Mouse (Mus musculus): Measurements from ENCODE around the gene H2afy.
"Not testable (repeated sequence)": the region's sequence is repeated elsewhere in the genome, so short reads cannot be mapped to it uniquely, and the experiment has no call there.

The H2afy gene

DNA sequence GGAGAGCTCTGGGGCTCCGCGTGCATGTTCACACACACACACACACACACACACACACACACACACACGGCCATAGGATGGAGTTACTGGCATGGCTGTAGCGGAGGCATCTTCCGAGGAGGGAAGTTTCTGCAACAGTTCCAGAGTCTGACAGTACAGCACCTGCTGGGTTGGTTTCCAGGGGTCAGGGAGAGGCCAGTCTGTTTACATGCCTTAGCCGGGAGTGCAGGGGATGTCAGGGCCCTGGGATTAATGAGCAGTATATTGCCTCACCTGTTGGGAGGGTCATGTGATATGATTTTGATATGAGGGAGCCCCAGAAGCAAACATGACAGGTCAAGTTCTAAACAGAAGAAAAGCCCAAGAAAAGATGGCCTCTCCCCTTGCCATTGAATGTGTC is 66.5 kb downstream of the H2afy start:
- no peak for DNase-seq

DNA sequence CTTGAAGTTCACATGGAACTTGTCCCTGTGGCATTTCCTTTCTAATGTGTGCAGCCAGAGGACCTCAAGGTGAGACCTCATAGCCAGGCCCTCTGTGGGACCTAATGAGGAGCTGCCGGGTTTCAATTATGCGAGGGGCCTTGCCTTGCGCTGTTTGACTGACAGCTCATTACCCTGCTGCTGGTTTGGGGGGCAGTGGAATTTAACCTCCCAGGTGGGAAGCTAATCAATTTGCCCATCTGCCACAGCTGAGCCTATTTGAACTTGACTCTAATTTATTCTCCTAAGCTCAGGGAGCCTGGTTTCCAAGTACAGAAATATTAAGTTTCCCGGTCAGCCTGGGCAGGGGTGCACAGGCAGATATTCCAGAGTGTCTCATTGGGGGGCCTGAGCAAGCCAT is 67.6 kb downstream of the H2afy start:
- no peak for DNase-seq

DNA sequence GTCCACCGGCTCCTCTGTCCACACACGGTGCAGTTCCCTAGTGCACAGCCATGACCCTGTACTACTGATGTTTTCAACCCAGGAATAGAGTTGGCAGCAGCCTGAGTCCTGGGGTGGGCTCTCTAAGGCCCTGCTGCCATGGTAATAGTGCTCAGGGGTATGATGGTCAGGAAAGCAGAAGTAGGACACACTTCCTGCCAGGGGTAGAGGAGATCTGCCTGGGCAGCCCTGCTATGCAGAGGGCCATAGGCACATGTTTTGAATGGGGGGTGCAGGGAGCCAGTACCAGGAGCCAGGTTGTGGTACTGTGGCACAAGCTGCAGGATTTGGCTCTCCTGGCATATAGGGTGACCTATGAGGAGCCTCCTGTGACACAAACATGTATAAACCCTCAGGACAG is 69.3 kb downstream of the H2afy start:
- no peak for DNase-seq

- DNase-seq, result no peak
These were observed 70.0 kb downstream of the H2afy start for GRCm38 (mm10) chr13:56066152-56066551.

- no peak for DNase-seq
These were observed 78.4 kb downstream of the H2afy start for GRCm38 (mm10) chr13:56057761-56058160.

DNA sequence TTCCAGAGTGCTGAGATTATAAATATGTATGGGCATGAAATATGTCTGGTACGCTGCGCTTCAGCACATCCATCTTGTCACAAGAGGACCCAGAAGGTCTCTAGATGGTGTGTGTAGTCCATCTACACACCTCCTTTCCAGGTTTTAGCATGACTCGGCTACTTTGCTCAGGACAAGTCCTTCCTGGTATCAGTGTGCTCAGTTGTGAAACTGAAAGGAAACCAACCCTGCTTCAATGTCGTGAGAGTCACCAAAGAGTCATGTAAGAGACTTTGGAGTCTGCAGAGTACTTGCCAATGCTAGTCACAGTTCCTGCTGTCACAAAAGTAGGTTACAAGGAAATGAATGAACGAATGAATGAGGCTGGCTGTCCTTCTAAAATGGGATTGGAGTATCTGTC is 80.4 kb downstream of the H2afy start:
- no peak for DNase-seq

- no peak for DNase-seq
These were observed 82.1 kb downstream of the H2afy start for GRCm38 (mm10) chr13:56054089-56054488.

DNA sequence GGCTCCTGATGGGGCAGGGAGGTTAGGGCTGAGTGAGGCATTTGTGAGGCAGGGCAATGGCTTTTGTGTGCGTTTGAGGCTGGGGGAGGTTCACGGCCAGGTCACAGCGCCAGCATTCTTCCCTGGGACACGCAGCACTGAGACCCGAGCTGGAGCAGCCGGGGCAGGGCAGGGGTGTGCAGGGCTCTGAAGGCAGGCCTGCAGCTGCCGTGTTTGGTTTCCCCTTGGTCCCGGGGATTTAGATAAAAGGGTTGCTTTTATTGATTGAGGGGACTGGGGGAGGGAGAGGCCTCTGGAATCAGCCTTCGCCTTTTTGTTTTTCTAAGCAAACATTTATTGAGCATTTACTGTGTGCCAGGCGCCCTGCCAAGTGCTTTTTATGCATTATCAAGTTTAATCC is 83.4 kb downstream of the H2afy start:
- DNase-seq, result no peak

- no peak for DNase-seq
These were observed 85.9 kb downstream of the H2afy start for GRCm38 (mm10) chr13:56050246-56050645.

DNA sequence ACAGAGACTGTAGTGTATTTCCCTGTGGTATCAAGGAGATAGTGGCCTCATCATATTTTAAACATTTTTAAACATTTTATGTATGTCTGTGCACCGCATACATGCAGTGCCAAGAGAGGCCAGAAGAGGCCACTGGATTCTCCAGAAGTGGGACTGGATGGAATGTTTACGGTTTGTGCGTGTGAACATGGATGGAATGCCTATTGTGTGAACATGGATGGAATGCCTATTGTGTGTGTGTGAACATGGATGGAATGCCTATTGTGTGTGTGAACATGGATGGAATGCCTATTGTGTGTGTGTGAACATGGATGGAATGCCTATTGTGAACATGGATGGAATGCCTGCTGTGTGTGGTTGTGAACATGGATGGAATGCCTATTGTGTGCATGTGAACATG is 93.9 kb downstream of the H2afy start:
- no peak for DNase-seq

DNA sequence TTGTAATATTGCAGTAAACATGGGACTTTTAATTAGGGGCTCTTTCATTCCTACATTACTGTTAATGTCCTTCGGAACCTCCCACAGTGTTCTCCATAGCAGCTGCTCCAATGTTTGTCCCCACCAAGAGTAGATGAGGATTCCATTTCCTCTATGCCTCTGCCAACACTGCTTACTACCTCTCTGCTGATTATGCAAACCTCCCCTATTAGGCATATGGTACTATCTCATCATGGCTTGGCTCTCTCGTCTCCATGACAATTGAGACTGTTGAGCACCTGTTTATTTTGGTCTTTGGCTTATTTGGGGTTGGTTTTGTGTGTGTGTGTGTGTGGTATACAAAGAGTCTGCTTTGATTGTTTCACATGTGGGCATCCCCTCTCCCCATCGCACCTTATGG is 95.5 kb downstream of the H2afy start:
- DNase-seq, result no peak

DNA sequence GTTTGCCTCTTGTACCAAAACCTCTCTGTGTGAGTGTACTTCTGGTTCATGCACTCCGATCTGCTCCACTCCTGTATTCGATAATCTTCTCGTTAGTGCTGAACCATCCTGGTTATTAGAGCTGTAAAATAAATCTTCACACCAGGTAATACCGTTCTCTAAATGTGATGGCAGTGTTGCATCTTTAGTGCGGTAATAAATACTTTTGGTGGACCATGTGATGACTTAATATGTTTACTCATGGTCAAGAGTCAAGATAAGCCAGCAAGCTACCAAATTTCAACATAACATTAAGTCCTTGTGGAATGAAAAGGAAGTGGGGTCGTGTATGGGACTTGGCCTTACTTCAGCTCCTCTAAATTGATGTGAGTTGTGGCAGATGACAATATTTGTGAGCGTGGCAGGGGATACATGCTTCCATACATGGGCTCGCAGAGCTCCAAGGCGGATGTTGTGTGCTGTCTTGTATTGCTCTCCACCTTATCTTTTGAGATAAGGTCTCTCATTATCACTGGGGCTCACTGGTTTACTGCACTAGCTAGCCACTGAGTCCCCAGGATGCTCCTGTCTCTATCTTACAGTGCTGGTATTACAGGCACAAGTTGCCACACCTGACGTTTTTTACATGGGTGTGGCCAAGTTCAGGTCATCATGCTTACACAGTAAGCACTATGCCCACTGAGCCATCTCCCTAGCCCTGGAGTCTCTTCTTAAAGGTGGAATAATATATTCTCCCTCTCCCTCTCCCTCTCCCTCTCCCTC is 96.4 kb downstream of the H2afy start:
- no peak for DNase-seq

DNA sequence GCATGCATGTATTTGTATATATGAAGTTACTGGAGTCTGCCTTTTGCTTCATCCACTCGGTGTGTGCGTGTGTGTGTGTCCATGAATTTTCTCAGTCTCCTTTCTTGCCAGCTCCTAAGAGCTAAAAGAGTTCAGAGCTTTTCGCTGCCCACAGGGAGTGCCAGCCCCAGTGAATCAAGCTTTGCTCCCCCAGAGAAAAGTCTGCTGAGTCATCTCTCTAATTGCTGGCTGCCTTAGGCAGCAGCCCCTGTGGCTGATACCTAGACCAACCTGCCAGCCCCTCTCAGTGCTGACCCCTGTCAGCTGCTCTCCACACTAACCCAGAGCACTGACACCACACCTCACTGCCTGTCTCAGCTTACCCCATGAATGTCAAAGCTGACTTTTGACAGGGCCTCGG is 107.2 kb downstream of the H2afy start:
- DNase-seq, result no peak

GRCm38 (mm10) chr13:56027996-56028395 is 108.2 kb downstream of the H2afy start:
- DNase-seq, result not testable (repeated sequence)

DNA sequence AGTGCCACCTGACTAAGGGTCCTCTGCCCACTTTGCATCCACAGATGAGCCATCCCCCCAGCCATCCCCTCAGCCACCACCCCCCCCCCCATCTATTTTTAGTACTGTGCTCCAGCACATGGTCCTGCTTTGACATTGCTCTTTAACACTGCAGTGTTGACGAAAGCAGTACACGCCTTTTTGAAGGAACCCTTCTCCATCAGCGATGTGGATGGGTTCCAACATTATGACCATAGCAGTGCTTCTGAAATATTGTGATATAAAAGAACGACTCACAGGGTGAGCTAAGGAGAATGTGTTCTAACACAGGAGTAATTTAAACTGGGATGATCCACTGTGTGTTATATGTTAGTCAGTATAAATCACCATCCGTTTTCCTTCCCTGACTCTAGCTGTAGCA is 109.5 kb downstream of the H2afy start:
- no peak for DNase-seq

GRCm38 (mm10) chr13:56026026-56026425 is 110.1 kb downstream of the H2afy start:
- no peak for DNase-seq

GRCm38 (mm10) chr13:56025027-56025410 is 111.1 kb downstream of the H2afy start:
- no peak for DNase-seq

DNA sequence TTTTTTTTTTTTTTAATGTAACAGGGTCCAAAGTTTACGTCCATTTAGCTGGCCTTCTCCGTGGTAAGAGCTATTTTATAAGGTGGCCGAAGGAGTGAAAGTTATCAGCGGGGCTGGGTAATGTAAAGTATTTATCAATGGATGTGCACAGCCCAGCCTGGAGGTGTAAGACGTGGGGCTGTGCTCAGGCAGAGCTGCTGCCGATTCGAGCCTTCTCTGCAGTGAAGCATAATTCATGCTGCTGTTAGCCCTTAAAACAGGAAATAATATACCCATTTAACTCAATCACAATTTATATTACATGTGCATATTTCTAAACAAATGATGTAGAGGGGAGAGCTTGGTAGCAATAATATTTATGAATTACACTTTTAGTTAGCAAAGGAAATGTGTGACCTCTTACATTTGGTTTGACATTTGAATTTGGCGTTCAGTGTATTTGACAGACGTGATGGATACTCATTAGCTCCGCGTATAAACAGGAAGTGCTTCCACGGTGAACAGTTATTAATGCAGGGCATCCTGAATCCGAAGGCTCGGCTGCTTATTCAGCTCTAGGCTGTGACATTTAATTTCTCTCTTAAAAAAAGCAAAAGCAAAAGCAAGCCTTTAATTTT is 111.6 kb downstream of the H2afy start:
- no peak for DNase-seq
